Mouse (Mus musculus) kidney, adult 2 months (tissue): ENCODE results near the gene Crybb2.

ENCODE experiments used
- CTCF ChIP-seq: fragments of 200-500 bp; conservative IDR thresholded peaks from 2 replicates; pipeline ENCODE4 v1.5.1; 2011; ENCODE audit warnings: low read depth, mild to moderate bottlenecking, control low read depth, low read length, moderate library complexity, mixed read lengths; ENCODE audit not compliant: insufficient read depth, insufficient read length
- POLR2A ChIP-seq: fragments of 200-500 bp; IDR thresholded peaks from one replicate; pipeline ENCODE4 v1.6.1; 2011; ENCODE audit warnings: low read depth, low read length, control low read depth

GRCm38 (mm10) chr5:113081020-113081419, 11.1 kb upstream of the Crybb2 start:
- TF ChIP-seq CTCF, result no peak
- TF ChIP-seq POLR2A, result no peak
